Mouse (Mus musculus): ENCODE measurements around the gene Sec22c. TPM values are rescaled to one million over a fixed set of nuclear protein-coding genes. Genes with fewer than 3 reads are reported as not detected.

The Sec22c gene
- polyA plus RNA-seq, 1 experiment from 2014 or later: 5.4 TPM

- ATAC-seq (replicated peaks; ENCODE audit: extremely low read depth, insufficient read depth, low FRiP score): no peak
- Histone ChIP-seq H3K4me2 (ENCODE audit: low read depth, low read length) (no peak overlapping the region), H3K36me3 (ENCODE audit: control insufficient read depth, insufficient read depth) (no peaks in the 10 kb centered on the region), H3K27me3 (ENCODE audit: control insufficient read depth, insufficient read depth, low read length) (peaks cover 22% of the 10 kb centered on the region), H3K4me1 (ENCODE audit: control insufficient read depth, insufficient read depth, low read length) (peaks cover 7% of the 10 kb centered on the region; the same call in 1 of the 2 replicates), H3K9me3 (replicated peaks; ENCODE audit: control insufficient read depth, low read length) (no peaks in the 10 kb centered on the region), H3K4me3 (ENCODE audit: low read length) (no peak overlapping the region), H3K9ac (ENCODE audit: low read length) (no peak overlapping the region), H3K27ac (ENCODE audit: low read length) (no peak overlapping the region)
- WGBS: 30% methylated on average over 4 of the region's 4 CpGs
These were observed 73.3 kb downstream of the Sec22c start for GRCm38 (mm10) chr9:121631946-121632345.

GRCm38 (mm10) chr9:121630627-121631026 is 74.7 kb downstream of the Sec22c start:
- H3K4me3 ChIP-seq (ENCODE audit: low read length): no peak overlapping the region
- no peak overlapping the region for H3K4me2 ChIP-seq (ENCODE audit: low read depth, low read length)
- 81% methylated on average over 1 of the region's 1 CpGs for WGBS
- H3K27me3 ChIP-seq (ENCODE audit: control insufficient read depth, insufficient read depth, low read length): peaks cover 13% of the 10 kb centered on the region
- no peak for ATAC-seq (replicated peaks; ENCODE audit: extremely low read depth, insufficient read depth, low FRiP score)
- no peak overlapping the region for H3K9ac ChIP-seq (ENCODE audit: low read length)
- no peak overlapping the region for H3K27ac ChIP-seq (ENCODE audit: low read length)
- peaks cover 7% of the 10 kb centered on the region; the same call in 1 of the 2 replicates for H3K4me1 ChIP-seq (ENCODE audit: control insufficient read depth, insufficient read depth, low read length)
- no peaks in the 10 kb centered on the region for H3K36me3 ChIP-seq (ENCODE audit: control insufficient read depth, insufficient read depth)
- no peaks in the 10 kb centered on the region for H3K9me3 ChIP-seq (replicated peaks; ENCODE audit: control insufficient read depth, low read length)

Other genes starting within 250 kb of the Sec22c start
- 0.35 and 0.64 TPM in 2 replicates for gene Cck, start 209.8 kb downstream of the Sec22c start, polyA plus RNA-seq (2015; fragmentation: Nextera tagmentation; extraction: Ambion mirVana)
- 0.29 TPM in 1 of 2 replicates, not detected in the other for gene Lyzl4, start 63.4 kb downstream of the Sec22c start, polyA plus RNA-seq (2015; fragmentation: Nextera tagmentation; extraction: Ambion mirVana)
- 0.22 and 0.45 TPM in 2 replicates for gene Vipr1, start 62.8 kb downstream of the Sec22c start, polyA plus RNA-seq (2015; fragmentation: Nextera tagmentation; extraction: Ambion mirVana)
- gene Ss18l2, start 4.8 kb upstream of the Sec22c start, polyA plus RNA-seq (2015; fragmentation: Nextera tagmentation; extraction: Ambion mirVana): 172 and 177 TPM in 2 replicates
- gene Nktr, start 13.7 kb upstream of the Sec22c start, polyA plus RNA-seq (2015; fragmentation: Nextera tagmentation; extraction: Ambion mirVana): 42.5 and 45.3 TPM in 2 replicates
- gene Zfp651, start 53.8 kb upstream of the Sec22c start, polyA plus RNA-seq (2015; fragmentation: Nextera tagmentation; extraction: Ambion mirVana): 15.8 and 21.3 TPM in 2 replicates
- 6.5 and 6.8 TPM in 2 replicates for gene Klhl40, start 72.1 kb upstream of the Sec22c start, polyA plus RNA-seq (2015; fragmentation: Nextera tagmentation; extraction: Ambion mirVana)
- gene Hhatl, start 87.0 kb upstream of the Sec22c start, polyA plus RNA-seq (2015; fragmentation: Nextera tagmentation; extraction: Ambion mirVana): 23.8 and 25.3 TPM in 2 replicates
- gene Ccdc13, start 134.0 kb upstream of the Sec22c start, polyA plus RNA-seq (2015; fragmentation: Nextera tagmentation; extraction: Ambion mirVana): 0.34 and 0.42 TPM in 2 replicates
- gene Higd1a, start 152.9 kb upstream of the Sec22c start, polyA plus RNA-seq (2015; fragmentation: Nextera tagmentation; extraction: Ambion mirVana): 214 and 262 TPM in 2 replicates
- 2.1 and 2.2 TPM in 2 replicates for gene Ackr2, start 192.9 kb upstream of the Sec22c start, polyA plus RNA-seq (2015; fragmentation: Nextera tagmentation; extraction: Ambion mirVana)
- 0.13 TPM in 1 of 2 replicates, not detected in the other for gene Cyp8b1, start 210.8 kb upstream of the Sec22c start, polyA plus RNA-seq (2015; fragmentation: Nextera tagmentation; extraction: Ambion mirVana)
- gene Fam198a, start 245.5 kb upstream of the Sec22c start, polyA plus RNA-seq (2015; fragmentation: Nextera tagmentation; extraction: Ambion mirVana): 1.6 and 1.8 TPM in 2 replicates